Mouse (Mus musculus) adrenal gland, postnatal 10 days (tissue): ENCODE results near the gene Rab3d. TPM values are rescaled to one million over a fixed set of nuclear protein-coding genes. Genes with fewer than 3 reads are reported as not detected.

Experiments used
- DNase-seq: peaks from one replicate; pipeline ENCODE4 v3.0.0; 2021; ENCODE audit warnings: mixed read lengths
- total RNA-seq, 2 experiments: library from RNA; stranded (reverse); gene quantifications; 2 replicates each; pipeline ENCODE4 v1.2.3; 2021

Gene Rab3d
- total RNA-seq, 2 experiments from 2014 or later: 37.2 to 45.4 TPM

DNA sequence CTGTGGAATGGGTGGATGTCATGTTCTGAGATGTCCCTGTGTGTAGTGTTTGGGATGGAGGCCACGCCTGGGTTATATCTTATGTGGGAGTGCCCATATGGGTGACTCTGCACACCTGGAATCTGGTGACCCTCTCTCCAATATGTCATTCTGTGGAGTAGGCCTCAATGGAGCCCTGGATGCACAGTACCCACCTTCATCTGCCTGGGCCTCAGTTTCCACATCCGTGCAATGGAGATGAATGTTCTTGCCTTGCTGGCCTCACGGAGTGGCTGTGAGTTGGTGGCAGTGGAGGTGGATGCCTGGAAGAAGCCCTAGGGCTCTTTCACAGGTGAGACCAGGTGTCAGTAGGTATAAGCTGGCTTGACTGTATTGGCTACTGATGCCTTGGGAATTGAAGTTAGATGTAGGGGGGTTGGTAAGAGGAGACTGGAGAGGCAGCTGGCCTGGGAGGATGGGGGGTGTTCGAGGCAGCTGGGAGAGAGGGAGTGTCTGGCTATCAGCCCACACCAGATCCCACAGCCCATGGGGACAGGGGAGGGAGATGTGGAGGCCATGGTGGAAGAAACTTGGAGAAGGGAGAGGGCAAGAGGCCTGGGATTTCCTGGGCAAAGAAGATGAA, 20.4 kb upstream of the Rab3d start:
- no peak for DNase-seq

DNA sequence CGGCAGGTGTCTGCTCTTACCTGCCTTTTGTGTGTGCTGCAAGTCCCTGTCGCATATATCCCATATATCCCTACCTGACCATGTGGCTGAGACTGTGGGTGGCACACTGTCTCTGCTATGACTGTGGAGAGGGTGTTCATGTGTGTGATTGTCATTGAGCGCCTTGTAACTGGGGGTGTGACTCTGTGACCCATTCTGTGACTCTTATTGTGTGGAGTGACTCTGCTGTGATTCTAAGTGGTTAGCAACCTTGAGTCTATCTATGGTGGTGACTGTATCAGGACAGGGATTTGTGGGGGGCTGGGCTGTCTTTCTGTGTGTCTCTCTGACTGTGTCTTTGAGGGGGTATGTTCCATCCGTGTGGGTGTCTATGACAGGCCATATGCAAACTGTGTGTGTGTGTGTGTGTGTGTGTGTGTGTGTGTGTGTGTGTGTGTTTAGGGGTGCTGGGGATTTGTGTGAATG, 19.8 kb upstream of the Rab3d start:
- DNase-seq: no peak

DNA sequence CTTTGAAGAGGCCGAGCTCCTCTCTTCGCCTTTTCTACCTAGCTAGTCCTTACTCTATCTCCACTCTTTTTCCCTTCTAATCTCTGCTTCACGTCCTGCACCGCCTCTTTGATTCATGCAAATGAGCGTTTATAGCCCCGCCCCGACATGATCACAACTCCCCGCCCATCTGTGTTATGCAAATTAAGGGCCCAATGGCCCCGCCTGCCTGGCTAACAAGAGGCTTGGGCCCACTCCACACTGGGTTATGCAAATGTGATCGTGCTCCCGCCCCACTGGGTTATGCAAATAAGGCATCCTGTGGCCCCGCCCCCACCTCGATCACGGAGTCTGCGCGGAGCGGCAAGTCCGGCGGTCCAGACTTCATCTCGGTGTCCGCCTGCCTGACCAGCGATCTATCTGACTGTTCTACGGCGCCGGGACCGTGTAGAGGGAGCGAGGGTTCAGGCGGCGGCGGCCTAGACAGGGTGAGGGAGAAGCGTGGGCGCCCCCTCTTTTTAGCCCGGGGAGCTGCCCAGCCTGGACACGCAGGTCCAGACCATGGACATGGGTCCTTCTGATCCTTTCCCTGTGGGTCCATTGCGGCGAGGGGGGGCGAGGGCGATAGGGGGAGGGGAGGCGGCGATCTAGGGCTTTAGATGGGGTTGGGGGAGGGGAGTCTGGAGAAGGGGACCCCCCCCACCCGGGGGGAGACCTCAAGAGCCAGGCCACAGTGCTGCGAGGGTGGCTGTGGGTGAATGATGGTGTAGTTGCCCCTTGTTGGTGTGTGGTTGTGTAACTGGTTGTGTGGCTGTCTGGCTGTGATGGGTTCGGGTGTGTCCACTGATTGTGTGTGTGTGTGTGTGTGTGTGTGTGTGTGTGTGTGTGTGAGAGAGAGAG, 18.9 kb upstream of the Rab3d start, which contains the start of gene Plppr2:
Plppr2 (plus strand) TSS at position 342 of the 879 bp plus-strand sequence.
- peak; percentile 99 for DNase-seq

GRCm38 (mm10) chr9:21935466-21936131, 17.6 kb upstream of the Rab3d start:
- DNase-seq: no peak

- no peak for DNase-seq
Measured at GRCm38 (mm10) chr9:21934021-21934420, 16.0 kb upstream of the Rab3d start.

DNA sequence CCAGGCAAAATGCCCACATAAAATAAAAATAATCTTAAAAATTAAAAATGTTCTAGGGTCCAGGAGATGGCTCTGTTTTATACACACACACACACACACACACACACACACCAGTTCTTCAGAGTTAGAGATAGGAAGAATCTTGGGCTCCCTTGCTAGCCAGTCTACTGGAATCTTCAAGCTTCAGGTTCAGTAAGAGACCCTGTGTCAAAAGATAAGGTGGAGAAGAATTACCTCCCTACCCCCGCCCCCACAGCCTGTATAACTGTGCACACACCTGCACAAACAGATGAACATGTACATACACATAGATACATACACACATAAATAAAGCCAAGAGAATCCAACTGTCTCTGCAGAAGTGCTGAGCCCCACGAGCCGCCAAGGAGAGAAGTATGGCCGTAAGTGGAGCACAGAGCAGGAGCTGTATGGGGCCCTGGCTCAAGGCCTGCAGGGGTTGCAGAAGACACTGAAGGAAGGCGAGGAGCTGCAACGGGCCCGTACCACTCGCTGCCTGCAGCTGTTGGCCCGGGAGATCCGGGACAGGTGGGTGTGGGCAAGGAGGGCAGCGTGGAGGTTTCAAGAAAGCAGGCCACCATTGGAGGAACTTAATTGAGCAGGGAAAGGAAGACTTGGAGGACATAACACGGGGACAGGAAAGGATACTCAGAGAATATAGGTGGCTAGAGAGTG, 14.6 kb upstream of the Rab3d start:
- DNase-seq: no peak

DNA sequence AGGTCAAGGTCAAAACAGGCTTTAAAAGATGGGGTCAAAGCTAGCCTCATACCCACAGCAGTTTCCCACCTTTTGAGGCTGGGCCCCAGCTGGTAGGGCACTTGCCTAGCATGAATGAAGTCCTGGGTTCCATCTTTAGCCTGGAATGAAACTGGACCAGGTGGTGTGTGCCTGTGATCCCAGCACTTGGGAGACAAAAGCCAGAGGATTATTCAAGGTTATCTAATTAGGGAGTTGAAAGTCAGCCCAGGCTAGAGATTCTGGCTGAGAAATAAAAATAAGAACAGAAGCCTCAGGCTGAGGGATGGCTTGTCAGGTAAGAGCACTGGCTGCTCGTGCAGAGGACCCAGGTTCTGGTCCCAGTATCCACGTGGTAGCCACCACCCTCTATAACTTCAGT, 14.0 kb upstream of the Rab3d start:
- DNase-seq: no peak

DNA sequence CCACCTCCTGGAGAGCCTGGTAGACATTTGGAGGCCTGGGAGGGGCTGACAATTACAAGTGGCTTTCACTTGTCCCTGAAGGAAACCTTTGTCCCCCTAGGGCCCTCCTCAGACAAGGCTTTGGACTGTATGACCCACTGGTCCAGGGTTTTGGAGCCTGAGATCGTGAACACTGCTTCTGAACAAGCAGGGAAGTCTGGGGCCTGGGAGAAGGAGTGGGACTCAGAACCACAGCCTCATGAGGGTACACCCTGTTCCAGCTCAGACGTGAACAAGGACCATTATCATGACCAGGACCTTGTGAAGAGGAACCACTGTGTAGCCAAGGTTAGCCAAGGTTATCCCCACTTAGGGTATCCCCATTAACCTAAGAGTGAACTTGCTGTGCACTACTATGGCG, 11.2 kb upstream of the Rab3d start:
- DNase-seq: no peak

DNA sequence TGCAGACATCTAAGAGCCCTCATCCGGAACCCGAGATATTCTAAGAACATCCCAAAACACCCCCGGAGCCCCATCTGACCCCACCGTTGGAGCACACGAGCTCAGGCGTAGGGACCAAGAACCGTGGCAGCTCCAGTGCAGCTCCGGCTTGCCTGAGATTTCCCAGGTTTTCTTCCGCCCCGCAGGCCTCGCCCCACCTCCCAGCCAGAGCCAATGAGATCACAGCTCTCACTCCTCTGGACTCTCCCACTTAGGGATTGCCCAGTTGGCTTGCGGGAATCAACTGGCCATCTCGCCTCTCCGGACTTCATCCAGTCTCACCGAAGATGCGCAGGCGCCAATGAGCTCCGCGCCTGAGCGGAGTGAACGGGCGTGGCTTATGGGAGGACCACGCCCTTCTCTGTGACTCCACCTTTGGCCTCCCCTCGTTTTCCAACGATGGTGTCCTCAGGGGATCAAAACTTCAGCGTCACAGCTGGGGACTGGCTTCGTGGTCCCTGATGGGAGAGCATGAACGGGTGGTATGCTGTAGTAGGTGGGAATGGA, 9.3 kb upstream of the Rab3d start, which contains the start of the genes Ccdc159 and Tmem205:
Ccdc159 (plus strand) TSS at position 264 of the 546 bp plus-strand sequence.
Tmem205 (minus strand) TSS at position 349 of the 546 bp plus-strand sequence.
- peak; percentile 95 for DNase-seq

- DNase-seq: no peak
Measured at GRCm38 (mm10) chr9:21926784-21927183, 8.8 kb upstream of the Rab3d start.

- DNase-seq: peak; percentile 73
Measured at GRCm38 (mm10) chr9:21926155-21926554, 8.2 kb upstream of the Rab3d start.

DNA sequence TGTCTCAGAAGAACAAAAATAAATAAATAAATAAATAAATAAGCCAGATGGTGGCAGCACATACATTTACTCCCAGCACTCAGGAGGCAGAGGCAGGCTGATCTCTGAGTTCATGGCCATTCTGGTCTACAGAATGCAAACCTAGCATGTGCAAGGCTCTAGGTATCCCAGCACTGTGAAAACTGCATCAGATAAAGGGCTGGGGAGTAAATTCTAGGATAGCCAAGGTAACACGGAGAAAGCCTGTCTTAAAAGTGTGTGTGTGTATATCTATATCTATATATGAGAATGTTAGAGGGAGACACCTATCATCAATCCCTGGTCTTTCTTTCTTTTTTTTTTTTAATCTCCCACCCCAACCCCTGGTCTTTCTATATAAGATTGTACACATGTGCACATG, 7.5 kb upstream of the Rab3d start:
- no peak for DNase-seq

DNA sequence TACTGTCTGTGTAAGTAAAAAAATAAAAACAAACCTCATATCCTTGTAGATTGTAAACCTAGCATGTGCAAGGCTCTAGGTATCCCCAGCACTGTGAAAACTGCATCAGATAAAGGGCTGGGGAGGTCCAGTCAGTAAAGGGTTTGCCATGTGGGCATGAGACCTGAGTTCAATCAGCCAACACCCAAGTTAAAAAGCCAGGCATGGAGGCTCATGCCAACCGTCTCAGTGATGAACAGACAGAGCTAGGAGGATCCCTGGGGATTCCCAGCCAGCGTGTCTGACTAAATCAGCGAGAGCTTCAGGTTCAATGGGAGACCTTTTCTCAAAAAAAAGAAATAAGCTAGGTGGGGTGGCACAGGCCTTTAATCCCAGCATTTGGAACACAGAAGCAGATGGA, 7.0 kb upstream of the Rab3d start:
- DNase-seq: no peak

GRCm38 (mm10) chr9:21924099-21924493, 6.1 kb upstream of the Rab3d start:
- peak; percentile 97 for DNase-seq

DNA sequence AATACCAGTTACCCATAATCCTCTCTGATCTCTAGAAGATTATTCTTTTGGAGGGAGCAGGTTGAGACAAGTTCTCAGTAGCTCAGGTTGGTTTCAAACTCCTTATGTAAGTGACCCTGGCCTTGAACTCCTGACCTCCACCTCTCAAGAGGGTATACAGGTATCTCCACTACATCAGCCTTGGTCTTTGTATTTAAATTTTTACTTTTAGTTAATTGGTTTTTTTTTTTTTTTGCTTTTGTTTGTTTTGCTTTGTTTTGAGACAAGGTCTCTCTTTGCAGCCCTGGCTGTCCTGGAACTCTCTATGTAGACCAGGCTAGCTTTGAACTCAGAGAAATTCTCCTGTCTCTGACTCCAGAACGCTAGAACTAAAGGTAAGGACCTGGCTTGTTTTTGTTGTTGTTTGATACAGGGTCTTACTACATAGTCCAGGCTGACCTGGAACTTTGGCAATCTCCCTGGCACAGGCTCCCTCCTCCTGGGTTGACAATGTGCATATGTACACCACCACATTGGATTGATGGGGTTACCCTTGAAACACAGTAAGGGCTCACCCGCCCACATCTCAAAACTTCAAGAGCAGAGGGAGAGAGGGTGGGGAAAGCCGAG, 5.6 kb upstream of the Rab3d start:
- DNase-seq: no peak

DNA sequence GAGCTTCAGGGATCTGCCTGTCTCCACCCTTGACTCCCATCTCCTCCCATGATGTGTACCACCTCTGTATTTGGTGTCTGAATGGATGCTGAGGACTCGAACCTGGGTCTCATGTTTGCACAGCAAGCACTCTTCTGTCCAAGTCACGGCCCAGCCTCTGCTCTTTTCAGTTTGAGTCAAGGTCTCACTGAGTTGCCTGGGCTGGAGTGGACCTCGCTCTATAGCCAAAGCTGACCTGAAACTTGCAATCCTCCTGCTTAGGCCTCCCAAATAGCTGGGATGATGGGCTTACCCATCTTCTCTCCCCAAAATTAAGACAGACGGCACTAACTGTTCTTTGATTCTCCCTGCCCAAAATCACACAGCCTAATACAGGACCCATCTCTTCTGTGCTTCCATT, 5.0 kb upstream of the Rab3d start:
- no peak for DNase-seq

- no peak for DNase-seq
Measured at GRCm38 (mm10) chr9:21918692-21919384, 846 bp upstream of the Rab3d start.

GRCm38 (mm10) chr9:21917493-21918034, 428 bp downstream of the Rab3d start:
- DNase-seq: peak; percentile 42

GRCm38 (mm10) chr9:21916851-21917492, 1.0 kb downstream of the Rab3d start:
- DNase-seq: no peak
